ENCODE assay signal across 15 mouse cellular contexts in the genomic region with DNA sequence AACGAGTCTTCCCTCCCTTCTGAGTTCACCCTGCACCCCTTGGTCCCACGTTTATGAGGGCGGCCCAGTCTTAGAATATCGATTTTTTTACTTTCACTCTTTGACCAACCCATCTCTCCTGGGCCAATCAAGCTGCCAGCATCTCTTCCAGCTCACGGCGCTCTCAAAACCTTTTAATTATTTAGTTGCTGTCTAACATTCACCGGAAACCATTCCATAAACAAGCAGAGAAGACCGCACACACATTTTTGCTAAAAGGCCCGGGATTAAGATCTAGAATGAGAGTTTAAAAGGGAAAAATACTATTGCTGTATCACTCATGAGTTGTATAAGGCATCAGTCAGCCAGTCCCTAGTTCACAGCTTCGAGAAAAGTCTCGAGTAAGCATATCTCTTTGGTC. TPM values are rescaled to one million over a fixed set of nuclear protein-coding genes. Genes with fewer than 3 reads are reported as not detected.
DNase-seq lines count a peak whose midpoint lies in the region; ATAC-seq and TF ChIP-seq lines count a peak whose summit lies in the region.
"Had no signal": no experiment of that assay in that cellular context is flagged by ENCODE, and none has a peak within 500 bp of the region (broad histone marks: within the 10 kb centered on the region; RNA-seq: fewer than 3 reads in every experiment).

No protein-coding gene starts in this region.

- WGBS in intestine, postnatal 0 days: 7% methylated on average over 11 of the region's 11 CpGs
- WGBS in intestine, embryonic 16.5 days: 8% methylated on average over 11 of the region's 11 CpGs
- WGBS in embryonic facial prominence, embryonic 10.5 days: 3% methylated on average over 11 of the region's 11 CpGs
- WGBS in hindbrain, embryonic 12.5 days: 3% methylated on average over 11 of the region's 11 CpGs
- WGBS in midbrain, embryonic 12.5 days: 3% methylated on average over 11 of the region's 11 CpGs

- no peak for ATAC-seq in intestine, postnatal 0 days
- ATAC-seq in intestine, embryonic 16.5 days: no peak
- ATAC-seq in hindbrain, embryonic 12.5 days (ENCODE audit: low FRiP score): no peak
- no peak for ATAC-seq in midbrain, embryonic 12.5 days (ENCODE audit: low FRiP score, low read depth)

- H3K9ac ChIP-seq in intestine, postnatal 0 days (ENCODE audit: low read depth, low read length): no peak overlapping the region
- H3K9ac ChIP-seq in intestine, embryonic 16.5 days (ENCODE audit: low read depth, low read length): no peak overlapping the region
- no peak overlapping the region for H3K9ac ChIP-seq in hindbrain, embryonic 12.5 days
- H3K9ac ChIP-seq in midbrain, embryonic 12.5 days (replicated peaks): no peak overlapping the region
- H3K9ac ChIP-seq: forebrain, embryonic 15.5 days; intestine, embryonic 15.5 days had no signal

- peak overlapping the region; percentile 97 for H3K4me2 ChIP-seq in intestine, postnatal 0 days (replicated peaks; ENCODE audit: low read depth)
- H3K4me2 ChIP-seq in intestine, embryonic 16.5 days (ENCODE audit: low read depth, low read length): no peak overlapping the region
- peak overlapping the region; percentile 77 for H3K4me2 ChIP-seq in hindbrain, embryonic 12.5 days (replicated peaks)
- peak overlapping the region; percentile 84 for H3K4me2 ChIP-seq in midbrain, embryonic 12.5 days (replicated peaks)

- no peaks in the 10 kb centered on the region for H3K4me1 ChIP-seq in intestine, postnatal 0 days (replicated peaks; ENCODE audit: control insufficient read depth, insufficient read depth, low read length)
- H3K4me1 ChIP-seq in intestine, embryonic 16.5 days (ENCODE audit: control insufficient read depth, insufficient read depth, low read length): peaks cover 37% of the 10 kb centered on the region
- H3K4me1 ChIP-seq in embryonic facial prominence, embryonic 10.5 days: peaks cover 72% of the 10 kb centered on the region
- H3K4me1 ChIP-seq in hindbrain, embryonic 12.5 days: peaks cover 36% of the 10 kb centered on the region
- H3K4me1 ChIP-seq in midbrain, embryonic 12.5 days: peaks cover 38% of the 10 kb centered on the region

- no peak overlapping the region for H3K27ac ChIP-seq in intestine, postnatal 0 days (ENCODE audit: low read depth, low read length)
- no peak overlapping the region for H3K27ac ChIP-seq in intestine, embryonic 16.5 days (ENCODE audit: low read length)
- peak overlapping the region; percentile 86; the same call in 1 of the 2 replicates for H3K27ac ChIP-seq in embryonic facial prominence, embryonic 10.5 days (replicated peaks)
- H3K27ac ChIP-seq in hindbrain, embryonic 12.5 days: no peak overlapping the region
- H3K27ac ChIP-seq in midbrain, embryonic 12.5 days (replicated peaks): peak overlapping the region; percentile 30; the same call in 1 of the 2 replicates
- H3K27ac ChIP-seq: forebrain, embryonic 15.5 days; intestine, embryonic 15.5 days had no signal

- intact Hi-C loops in left cerebral cortex, postnatal 14 days (cut with DNase I): loop anchor here (10.0 kb wide), 1 partner anchor 1205 kb away; no protein-coding TSS in a partner anchor

- no peak for TF ChIP-seq CTCF in intestine, postnatal 0 days (IDR thresholded peaks at IDR 0.05; ENCODE audit: low read depth)

- peaks cover 90% of the 10 kb centered on the region for H3K27me3 ChIP-seq in intestine, postnatal 0 days (replicated peaks; ENCODE audit: control insufficient read depth, insufficient read depth, low read length)
- peaks cover 71% of the 10 kb centered on the region for H3K27me3 ChIP-seq in intestine, embryonic 16.5 days (replicated peaks; ENCODE audit: control insufficient read depth, insufficient read depth, low read length)
- peaks cover 92% of the 10 kb centered on the region for H3K27me3 ChIP-seq in embryonic facial prominence, embryonic 10.5 days (replicated peaks; ENCODE audit: low read depth, poor library complexity, severe bottlenecking)
- H3K27me3 ChIP-seq in hindbrain, embryonic 12.5 days: peaks cover 81% of the 10 kb centered on the region
- peaks cover 95% of the 10 kb centered on the region for H3K27me3 ChIP-seq in midbrain, embryonic 12.5 days

- peak overlapping the region; percentile 56; the same call in 1 of the 2 replicates for H3K4me3 ChIP-seq in intestine, postnatal 0 days (ENCODE audit: low read depth, low read length)
- H3K4me3 ChIP-seq in intestine, embryonic 16.5 days (ENCODE audit: low read length): no peak overlapping the region
- H3K4me3 ChIP-seq in embryonic facial prominence, embryonic 10.5 days: peak overlapping the region; percentile 63
- no peak overlapping the region for H3K4me3 ChIP-seq in hindbrain, embryonic 12.5 days
- H3K4me3 ChIP-seq in midbrain, embryonic 12.5 days: peak overlapping the region; percentile 51

- DNase-seq in embryonic facial prominence, embryonic 10.5 days (ENCODE audit: low spot score): peak; percentile 18
- DNase-seq in natural killer cell, adult 2 months (ENCODE audit: low spot score in 2 of 2): no peak
- no peak for DNase-seq in thymus, postnatal 14 days
- no peak for DNase-seq in left cerebral cortex, postnatal 14 days (ENCODE audit: low spot score in 2 of 2)
- DNase-seq: cerebellum, adult 11-12 months had no signal

- no peaks in the 10 kb centered on the region for H3K9me3 ChIP-seq in intestine, postnatal 0 days (ENCODE audit: control insufficient read depth)
- H3K9me3 ChIP-seq in intestine, embryonic 16.5 days (ENCODE audit: control insufficient read depth, low read length): no peaks in the 10 kb centered on the region
- no peaks in the 10 kb centered on the region for H3K9me3 ChIP-seq in embryonic facial prominence, embryonic 10.5 days
- no peaks in the 10 kb centered on the region for H3K9me3 ChIP-seq in hindbrain, embryonic 12.5 days (replicated peaks)
- no peaks in the 10 kb centered on the region for H3K9me3 ChIP-seq in midbrain, embryonic 12.5 days
- H3K9me3 ChIP-seq: forebrain, embryonic 15.5 days; intestine, embryonic 15.5 days had no signal

- no peaks in the 10 kb centered on the region for H3K36me3 ChIP-seq in intestine, postnatal 0 days (ENCODE audit: control insufficient read depth, insufficient read depth)
- no peaks in the 10 kb centered on the region for H3K36me3 ChIP-seq in intestine, embryonic 16.5 days (ENCODE audit: control insufficient read depth, insufficient read depth, low read length)
- H3K36me3 ChIP-seq in embryonic facial prominence, embryonic 10.5 days (replicated peaks): no peaks in the 10 kb centered on the region
- no peaks in the 10 kb centered on the region for H3K36me3 ChIP-seq in hindbrain, embryonic 12.5 days
- no peaks in the 10 kb centered on the region for H3K36me3 ChIP-seq in midbrain, embryonic 12.5 days
- H3K36me3 ChIP-seq: forebrain, embryonic 15.5 days; intestine, embryonic 15.5 days had no signal

RNA-seq across cellular contexts. Expression of gene 4930412O13Rik, which starts 0.8 kb away (rescaled TPM):
- polyA plus RNA-seq in intestine, postnatal 0 days (2015; fragmentation: Nextera tagmentation; extraction: Ambion mirVana): not detected in 2 replicates
- not detected in 2 replicates for polyA plus RNA-seq in intestine, embryonic 16.5 days (2015; fragmentation: Nextera tagmentation; extraction: Ambion mirVana)
- 2.3 TPM in 2 replicates for polyA plus RNA-seq in embryonic facial prominence, embryonic 10.5 days (2016; fragmentation: Nextera tagmentation; extraction: Ambion mirVana)
- polyA plus RNA-seq in hindbrain, embryonic 12.5 days (2016; fragmentation: Nextera tagmentation; extraction: Ambion mirVana): 1.1 and 2.9 TPM in 2 replicates
- polyA plus RNA-seq in midbrain, embryonic 12.5 days (2016; fragmentation: Nextera tagmentation; extraction: Ambion mirVana): 3.0 and 5.3 TPM in 2 replicates
- not detected for total RNA-seq in left cerebral cortex, postnatal 14 days (2021)
- total RNA-seq: left cerebral cortex, postnatal 36 days had no signal
- polyA plus RNA-seq: forebrain, embryonic 15.5 days; intestine, embryonic 15.5 days; neural tube, embryonic 11.5 days had no signal

RNA-seq across cellular contexts. Expression of gene 9230102O04Rik, which starts 9.1 kb away (rescaled TPM):
- polyA plus RNA-seq in intestine, postnatal 0 days (2015; fragmentation: Nextera tagmentation; extraction: Ambion mirVana): not detected in 2 replicates
- not detected in 2 replicates for polyA plus RNA-seq in intestine, embryonic 16.5 days (2015; fragmentation: Nextera tagmentation; extraction: Ambion mirVana)
- 0.82 TPM in 1 of 2 replicates, not detected in the other for polyA plus RNA-seq in embryonic facial prominence, embryonic 10.5 days (2016; fragmentation: Nextera tagmentation; extraction: Ambion mirVana)
- 3.5 and 3.8 TPM in 2 replicates for polyA plus RNA-seq in hindbrain, embryonic 12.5 days (2016; fragmentation: Nextera tagmentation; extraction: Ambion mirVana)
- polyA plus RNA-seq in midbrain, embryonic 12.5 days (2016; fragmentation: Nextera tagmentation; extraction: Ambion mirVana): 3.0 and 3.5 TPM in 2 replicates
- total RNA-seq in left cerebral cortex, postnatal 14 days (2021): not detected
- total RNA-seq: adrenal gland, adult 2 months; ES-E14; left cerebral cortex, postnatal 36 days had no signal
- polyA plus RNA-seq: adrenal gland, adult 2 months; forebrain, embryonic 15.5 days; intestine, embryonic 15.5 days; neural tube, embryonic 11.5 days had no signal

RNA-seq across cellular contexts. Expression of gene Gata3, which starts 9.6 kb away (rescaled TPM):
- polyA plus RNA-seq in intestine, postnatal 0 days (2015; fragmentation: Nextera tagmentation; extraction: Ambion mirVana): 0.59 and 0.61 TPM in 2 replicates
- 2.0 and 2.1 TPM in 2 replicates for polyA plus RNA-seq in intestine, embryonic 16.5 days (2015; fragmentation: Nextera tagmentation; extraction: Ambion mirVana)
- polyA plus RNA-seq in embryonic facial prominence, embryonic 10.5 days (2016; fragmentation: Nextera tagmentation; extraction: Ambion mirVana): 24.5 and 29.1 TPM in 2 replicates
- 48.4 and 63.4 TPM in 2 replicates for polyA plus RNA-seq in hindbrain, embryonic 12.5 days (2016; fragmentation: Nextera tagmentation; extraction: Ambion mirVana)
- polyA plus RNA-seq in midbrain, embryonic 12.5 days (2016; fragmentation: Nextera tagmentation; extraction: Ambion mirVana): 77.4 and 84.2 TPM in 2 replicates
- total RNA-seq in left cerebral cortex, postnatal 14 days (2021): under 1 TPM in 1 of 2 experiments, not detected in 1; 0.17 TPM
- total RNA-seq: left cerebral cortex, postnatal 36 days had no signal

Comparison
In these comparisons a context has a peak if more than half of its experiments do, and no peak if none do; other contexts are left out.
1. H3K4me3 ChIP-seq: peak in intestine, postnatal 0 days (single experiment), embryonic facial prominence, embryonic 10.5 days (single experiment) and midbrain, embryonic 12.5 days (single experiment); none in intestine, embryonic 16.5 days (single experiment) and hindbrain, embryonic 12.5 days (single experiment).
2. H3K27ac ChIP-seq: peak in embryonic facial prominence, embryonic 10.5 days (single experiment) and midbrain, embryonic 12.5 days (single experiment); none in intestine, postnatal 0 days (single experiment), intestine, embryonic 16.5 days (single experiment) and hindbrain, embryonic 12.5 days (single experiment).